Mouse (Mus musculus) ES-Bruce4 (cell line): ENCODE data around the gene Canx.

ENCODE experiments used
- CTCF ChIP-seq: IDR thresholded peaks from one replicate; pipeline ENCODE4 v1.8.1; 2011; ENCODE audit warnings: low read depth, low read length
- EP300 ChIP-seq: IDR thresholded peaks from 2 replicates; pipeline ENCODE4 v1.6.1; 2011; ENCODE audit warnings: low read depth, low read length; ENCODE audit not compliant: insufficient read depth
- POLR2A ChIP-seq: IDR thresholded peaks from one replicate; pipeline ENCODE4 v1.8.1; 2011; ENCODE audit warnings: low read length; ENCODE audit not compliant: insufficient read depth

DNA sequence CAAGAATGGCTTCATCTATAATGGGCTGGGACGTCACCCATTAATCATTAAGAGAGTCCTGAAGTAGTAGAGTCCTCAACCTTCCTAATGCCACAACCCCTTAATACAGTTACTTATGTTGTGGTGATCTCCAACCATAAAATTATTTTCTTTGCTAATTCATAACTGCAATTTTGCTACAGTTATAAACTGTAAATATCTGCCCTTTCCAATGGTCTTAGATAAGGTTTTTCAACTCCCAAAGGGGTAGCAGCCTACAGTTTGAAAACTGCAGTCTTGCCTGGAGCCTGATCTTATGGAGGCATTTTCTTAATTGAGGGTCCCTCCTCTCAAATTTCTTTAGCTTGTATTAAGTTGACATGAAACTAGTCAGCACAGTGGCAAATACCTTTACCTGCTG lies 3.9 kb upstream of the Canx start:
- TF ChIP-seq CTCF (no peak), POLR2A (no peak), EP300 (no peak)
